Mouse (Mus musculus) left cerebral cortex, postnatal 10 days (tissue): ENCODE measurements around the gene Kxd1. TPM values are rescaled to one million over a fixed set of nuclear protein-coding genes. Genes with fewer than 3 reads are reported as not detected.

ENCODE experiments used
- DNase-seq, 2 experiments: peaks; one replicate each; pipeline ENCODE4 v3.0.0; 2021 to 2022; ENCODE audit warnings: low spot score in 2 of 2, mixed read lengths in 1 of 2; ENCODE audit errors: extremely low spot score in 1 of 2
- intact Hi-C: fragments of 180-260 bp; cut with DNase I; formaldehyde crosslinking; loops from one replicate; pipeline ENCODE4 v1.15.1; 2025
- total RNA-seq, 2 experiments: library from RNA; stranded (reverse); gene quantifications; 2 replicates each; pipeline ENCODE4 v1.2.3; 2021

The Kxd1 gene
- total RNA-seq, 2 experiments from 2014 or later = 37.5 to 41.2 TPM

DNA sequence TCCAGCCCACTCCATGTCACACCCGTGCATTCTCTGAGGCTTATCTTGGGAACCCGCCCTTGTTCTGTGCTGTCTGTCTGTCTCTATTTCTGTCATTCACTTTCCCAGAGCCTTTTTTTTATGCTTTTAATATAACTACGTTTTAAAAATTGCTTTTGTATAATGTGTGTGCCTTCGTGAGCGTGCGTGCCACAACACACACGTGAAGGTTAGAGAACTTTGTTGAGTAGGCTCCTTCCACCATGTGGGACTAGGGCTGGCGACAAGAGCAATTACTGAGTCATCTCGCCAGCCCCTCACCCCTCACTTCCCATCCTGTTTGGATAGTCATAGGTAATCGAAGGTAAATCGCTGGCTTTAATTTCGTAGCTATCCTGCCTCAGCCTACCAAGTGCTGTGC lies 25.2 kb downstream of the Kxd1 start:
- DNase-seq = no peak
- intact Hi-C loops = loop anchor here (5.0 kb wide), 1 partner anchor 85 kb away; no protein-coding TSS in a partner anchor

DNA sequence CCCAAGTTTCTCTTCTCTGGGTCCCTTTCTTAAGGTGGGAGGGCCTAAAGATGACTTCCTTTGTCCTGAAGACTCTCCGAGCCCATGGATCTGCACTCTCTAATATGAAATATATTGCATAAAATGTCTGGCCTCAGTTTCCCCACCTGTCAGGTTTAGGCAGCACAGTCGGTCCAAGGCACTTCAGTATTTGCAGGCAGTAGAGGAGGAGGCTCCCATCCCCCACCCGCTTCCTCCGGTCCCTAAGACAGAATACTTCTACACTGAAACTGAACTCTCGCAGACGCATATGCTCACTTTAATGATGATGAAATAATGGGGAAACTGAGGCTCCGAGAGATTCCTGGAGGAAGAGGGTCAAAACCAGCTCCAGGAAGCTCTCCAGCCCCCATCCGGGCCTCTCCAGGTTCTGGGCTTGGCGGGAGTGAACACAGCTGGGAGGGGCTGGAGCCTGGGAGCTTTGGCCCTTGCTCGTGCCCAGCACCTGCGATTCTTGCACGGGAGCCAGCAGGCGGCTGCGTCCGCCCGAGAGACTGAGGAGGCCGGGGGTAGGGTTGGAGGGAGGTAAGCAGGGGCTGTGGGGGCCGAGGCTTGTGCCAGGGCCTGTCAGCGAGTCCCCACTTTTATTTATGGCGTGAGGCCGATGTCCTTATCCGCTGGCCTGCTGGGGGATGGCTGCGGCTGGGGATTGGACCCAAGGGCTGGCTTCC lies 25.8 kb downstream of the Kxd1 start:
- intact Hi-C loops = loop anchor here (5.0 kb wide), 1 partner anchor 85 kb away; no protein-coding TSS in a partner anchor
- DNase-seq = no peak

DNA sequence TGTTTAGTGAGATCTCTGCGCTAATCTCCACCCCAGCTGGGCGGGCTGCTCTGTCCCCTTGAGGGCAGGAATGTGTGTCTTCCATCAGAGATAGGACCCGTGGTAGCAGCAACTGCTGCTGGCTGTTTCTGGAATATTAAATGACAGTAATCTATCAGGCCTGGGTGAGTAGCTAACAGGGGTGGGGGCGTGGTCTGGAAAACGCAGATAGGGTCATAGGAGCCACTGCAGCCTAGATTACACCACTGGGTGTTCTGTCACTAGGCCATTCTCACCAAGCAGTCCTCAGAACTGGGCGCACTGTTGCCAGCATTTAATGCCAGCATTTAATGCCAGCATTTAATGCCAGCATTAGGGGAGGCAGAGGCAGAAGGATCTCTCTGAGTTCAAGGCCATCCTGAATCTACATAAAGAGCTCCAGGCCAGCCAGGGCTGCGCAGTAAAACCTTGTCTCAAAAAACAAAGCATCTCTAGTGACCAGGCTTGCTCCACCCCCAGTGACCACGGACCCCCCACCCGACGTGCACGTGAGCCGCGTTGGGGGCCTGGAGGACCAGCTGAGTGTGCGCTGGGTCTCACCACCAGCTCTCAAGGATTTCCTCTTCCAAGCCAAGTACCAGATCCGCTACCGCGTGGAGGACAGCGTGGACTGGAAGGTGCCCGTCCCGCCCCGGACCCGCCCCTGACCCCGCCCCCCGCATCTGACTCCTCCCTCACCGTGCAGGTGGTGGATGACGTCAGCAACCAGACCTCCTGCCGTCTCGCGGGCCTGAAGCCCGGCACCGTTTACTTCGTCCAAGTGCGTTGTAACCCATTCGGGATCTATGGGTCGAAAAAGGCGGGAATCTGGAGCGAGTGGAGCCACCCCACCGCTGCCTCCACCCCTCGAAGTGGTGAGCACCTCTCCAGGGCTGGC lies 27.1 kb downstream of the Kxd1 start:
- DNase-seq = no peak
- intact Hi-C loops = loop anchor here (5.0 kb wide), 1 partner anchor 83 kb away; no protein-coding TSS in a partner anchor

- intact Hi-C loops = no loop called here
- no peak for DNase-seq
Measured at GRCm38 (mm10) chr8:70495771-70496062, 32.0 kb downstream of the Kxd1 start.

DNA sequence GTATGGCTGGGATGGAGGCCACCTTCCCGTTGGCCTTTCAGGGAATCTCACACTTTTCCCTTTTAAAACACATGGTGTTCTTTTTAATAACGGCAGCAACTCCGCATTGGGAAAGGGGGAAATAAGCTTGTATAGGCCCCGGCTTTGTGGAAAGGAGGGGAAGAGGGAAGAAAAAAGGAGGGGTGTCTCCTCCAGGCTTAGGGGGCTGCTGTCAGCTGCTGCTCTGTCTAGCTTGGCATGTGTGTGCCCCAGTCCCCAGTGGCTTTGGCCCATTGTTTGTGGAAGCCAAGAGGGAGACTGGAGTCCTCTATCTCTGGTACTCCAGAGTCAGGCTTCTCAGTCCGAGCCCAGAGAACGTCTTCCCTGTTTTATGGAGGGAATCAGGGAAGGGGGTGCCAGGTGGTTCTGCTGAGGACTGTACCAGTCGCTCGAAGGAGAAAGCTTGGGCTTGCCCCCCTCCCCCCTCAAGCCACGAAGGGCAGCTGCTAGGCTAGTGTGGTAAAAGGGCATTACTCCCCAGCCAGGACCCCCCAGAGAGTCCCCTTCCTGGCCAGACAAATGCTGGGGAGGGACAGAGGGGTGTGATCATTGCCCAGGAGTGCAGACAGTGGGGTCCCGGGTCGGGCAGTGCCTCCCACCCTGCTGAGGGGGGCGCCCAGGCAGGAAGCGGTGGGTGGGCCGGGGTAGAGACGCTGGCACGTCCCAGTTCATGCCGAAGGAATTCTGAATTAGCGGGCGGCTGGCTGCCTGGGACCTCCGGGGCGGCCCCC lies 32.6 kb downstream of the Kxd1 start:
- no peak for DNase-seq
- intact Hi-C loops = no loop called here

DNA sequence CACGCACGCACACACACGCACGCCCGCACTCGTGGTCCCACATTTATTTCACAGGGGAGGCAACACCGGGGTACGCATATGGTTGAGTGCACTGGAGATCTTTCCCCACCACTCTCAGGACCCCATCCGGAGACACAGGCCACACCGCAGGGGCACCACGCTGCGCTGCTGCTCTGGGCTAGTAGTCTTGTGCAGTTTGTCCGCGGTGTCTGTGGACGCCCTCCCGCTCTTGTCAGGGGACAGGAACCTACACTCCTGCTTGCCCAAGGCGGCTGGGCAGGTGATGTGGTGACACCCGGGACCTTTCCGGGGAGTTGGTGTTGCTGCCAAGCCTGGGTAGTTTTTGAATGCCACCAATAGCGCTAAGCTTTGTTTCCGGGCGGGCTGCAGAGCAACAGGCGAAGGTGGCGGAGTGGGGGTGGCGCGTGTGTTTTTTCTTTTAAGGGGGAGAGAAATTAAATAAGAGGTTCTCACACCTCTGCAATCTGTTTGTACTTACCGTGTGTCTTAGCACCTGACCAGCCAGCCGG lies 33.3 kb downstream of the Kxd1 start:
- no peak for DNase-seq

GRCm38 (mm10) chr8:70493692-70494415 lies 33.9 kb downstream of the Kxd1 start:
- intact Hi-C loops = no loop called here
- peak in 1 of 2 experiments; percentile 55 for DNase-seq

More for the DNA sequence above, 33.3 kb downstream of the Kxd1 start:
- intact Hi-C loops = no loop called here

DNA sequence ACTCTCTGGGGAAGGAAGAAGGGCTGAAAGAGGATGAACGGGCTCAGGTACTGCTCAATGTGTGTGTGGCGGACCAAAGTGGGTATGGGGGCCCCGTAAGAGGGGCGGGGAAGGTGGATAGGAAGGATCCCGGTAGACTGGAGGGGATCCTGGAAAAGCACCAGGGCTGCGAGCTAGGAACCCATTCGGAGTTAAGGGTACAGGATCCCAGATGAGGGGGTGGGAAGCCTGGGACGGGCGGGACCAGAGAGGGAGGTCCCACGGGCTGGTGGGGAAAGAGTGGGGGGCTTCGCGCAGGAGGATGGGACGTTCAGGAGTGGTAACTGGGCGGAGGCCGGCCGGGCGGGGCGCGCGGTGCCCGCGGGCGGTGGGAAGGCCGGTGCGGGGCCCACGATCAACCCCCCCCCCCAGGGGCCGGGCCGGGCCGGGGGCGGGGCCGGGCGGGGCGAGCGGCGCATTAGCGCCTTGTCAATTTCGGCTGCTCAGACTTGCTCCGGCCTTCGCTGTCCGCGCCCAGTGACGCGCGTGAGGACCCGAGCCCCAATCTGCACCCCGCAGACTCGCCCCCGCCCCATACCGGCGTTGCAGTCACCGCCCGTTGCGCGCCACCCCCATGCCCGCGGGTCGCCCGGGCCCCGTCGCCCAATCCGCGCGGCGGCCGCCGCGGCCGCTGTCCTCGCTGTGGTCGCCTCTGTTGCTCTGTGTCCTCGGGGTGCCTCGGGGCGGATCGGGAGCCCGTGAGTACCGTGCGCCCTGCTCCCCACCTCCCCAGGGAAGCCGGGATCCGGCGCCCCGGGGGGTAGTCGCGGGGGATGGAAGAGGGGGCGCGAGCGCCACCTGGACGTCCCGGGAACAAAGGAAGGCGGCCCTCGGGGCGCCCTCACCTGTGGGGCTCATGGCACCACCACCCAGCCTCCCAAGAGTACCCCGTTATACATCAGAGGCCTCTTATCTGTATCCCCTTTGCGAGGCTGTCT lies 34.8 kb downstream of the Kxd1 start, which contains the start of gene Crlf1:
Gene Crlf1 (plus strand): TSS at position 495 of the 977 bp plus-strand sequence.
- DNase-seq = no peak
- intact Hi-C loops = no loop called here

DNA sequence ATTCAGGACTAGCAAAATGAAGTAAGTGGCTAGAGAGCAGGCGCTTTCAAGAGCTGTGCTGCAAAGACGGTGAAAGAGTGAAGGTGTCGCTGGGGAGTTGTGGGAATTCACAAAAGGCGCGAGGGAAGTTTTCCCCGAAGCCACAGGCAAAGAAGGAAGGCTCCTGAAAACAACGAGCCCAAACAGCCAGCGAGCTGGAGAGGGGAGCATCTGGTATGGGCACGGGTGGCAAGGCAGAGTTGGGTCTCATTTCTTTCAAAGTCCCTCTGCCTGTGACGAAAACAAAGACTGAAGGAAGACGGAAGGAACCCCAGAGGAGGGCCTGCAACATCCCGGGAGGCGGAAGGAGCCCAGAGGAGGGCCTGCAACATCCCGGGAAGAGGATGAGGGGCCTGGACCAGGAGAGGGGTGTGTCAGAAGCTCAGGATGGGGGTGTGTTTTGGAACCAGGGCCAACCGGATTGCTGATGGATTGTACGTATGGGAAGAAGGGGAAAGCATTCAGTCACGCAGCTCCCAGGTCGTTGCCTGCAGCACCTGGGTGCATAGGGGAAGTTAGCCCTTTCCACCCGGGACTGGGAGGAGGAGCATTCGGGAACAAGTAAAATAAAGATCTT lies 36.8 kb downstream of the Kxd1 start:
- intact Hi-C loops = no loop called here
- DNase-seq = no peak

GRCm38 (mm10) chr8:70490061-70490879 lies 37.5 kb downstream of the Kxd1 start:
- intact Hi-C loops = no loop called here
- DNase-seq = no peak

GRCm38 (mm10) chr8:70489576-70489975 lies 38.2 kb downstream of the Kxd1 start:
- peak in 1 of 2 experiments; percentile 52 for DNase-seq
- intact Hi-C loops = no loop called here

DNA sequence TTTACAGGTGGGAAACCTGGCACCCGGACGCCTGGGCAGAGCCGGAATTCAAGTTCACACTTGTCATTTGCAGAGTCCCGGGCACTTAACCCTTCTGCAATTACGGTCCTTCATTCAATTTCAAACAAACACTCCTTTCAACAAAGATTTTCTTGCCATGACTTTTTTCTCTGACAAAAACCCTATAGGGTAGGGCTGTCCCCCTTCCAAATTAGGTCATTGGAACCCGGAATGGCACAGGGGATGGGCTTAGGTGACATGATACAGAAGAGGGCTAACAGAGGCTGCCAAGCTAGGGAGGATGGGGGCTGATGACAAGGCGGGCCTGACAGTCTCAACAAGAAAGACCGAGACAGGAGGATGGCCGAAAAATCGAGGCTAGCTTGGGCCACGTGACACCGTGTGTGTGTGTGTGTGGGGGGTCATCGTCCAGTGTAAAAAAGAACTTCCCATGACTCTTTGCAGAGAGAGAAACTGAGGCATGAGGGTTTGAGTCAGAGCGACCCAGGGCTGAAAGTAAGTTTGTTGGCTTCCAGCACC lies 38.8 kb downstream of the Kxd1 start:
- intact Hi-C loops = no loop called here
- DNase-seq = no peak

DNA sequence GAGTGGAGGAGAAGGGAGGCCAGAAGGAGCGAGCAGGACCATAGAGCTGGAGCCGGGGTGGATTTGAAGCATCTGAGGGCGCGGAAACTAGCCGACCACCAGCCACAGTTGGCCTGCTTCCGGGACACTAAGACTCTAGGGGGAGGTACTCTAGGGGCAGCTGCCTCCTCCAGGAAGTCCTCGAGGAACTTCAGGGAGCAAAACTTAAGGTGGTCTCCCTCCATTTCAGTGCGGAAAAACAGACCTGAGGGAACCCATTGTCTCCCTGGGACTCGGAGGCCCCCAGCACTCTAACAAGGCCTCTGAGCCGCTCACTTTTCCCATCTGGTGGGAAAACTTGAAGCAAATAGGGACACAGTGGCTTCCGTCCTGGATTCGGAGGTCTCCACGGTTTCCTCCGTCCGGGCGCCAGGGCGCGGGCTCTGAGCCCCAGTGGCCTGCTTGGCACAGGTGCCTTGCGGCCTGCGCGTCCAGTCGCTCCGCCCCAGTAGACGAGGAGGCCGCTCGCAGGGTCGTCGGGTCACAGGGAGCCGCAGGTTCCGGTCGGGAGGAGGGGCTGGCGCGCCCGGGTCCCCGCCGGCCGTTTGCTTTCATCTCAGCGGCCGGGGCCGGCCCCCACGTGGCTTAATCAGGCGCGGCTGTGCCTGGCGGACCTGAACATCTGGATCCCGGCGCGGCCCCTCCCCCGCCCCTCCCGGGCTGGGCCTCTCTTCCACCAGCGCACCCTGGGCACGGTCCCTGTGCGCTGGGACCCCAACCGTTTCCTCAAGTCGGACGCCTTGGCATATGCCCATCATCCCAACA lies 39.6 kb downstream of the Kxd1 start:
- intact Hi-C loops = no loop called here

DNA sequence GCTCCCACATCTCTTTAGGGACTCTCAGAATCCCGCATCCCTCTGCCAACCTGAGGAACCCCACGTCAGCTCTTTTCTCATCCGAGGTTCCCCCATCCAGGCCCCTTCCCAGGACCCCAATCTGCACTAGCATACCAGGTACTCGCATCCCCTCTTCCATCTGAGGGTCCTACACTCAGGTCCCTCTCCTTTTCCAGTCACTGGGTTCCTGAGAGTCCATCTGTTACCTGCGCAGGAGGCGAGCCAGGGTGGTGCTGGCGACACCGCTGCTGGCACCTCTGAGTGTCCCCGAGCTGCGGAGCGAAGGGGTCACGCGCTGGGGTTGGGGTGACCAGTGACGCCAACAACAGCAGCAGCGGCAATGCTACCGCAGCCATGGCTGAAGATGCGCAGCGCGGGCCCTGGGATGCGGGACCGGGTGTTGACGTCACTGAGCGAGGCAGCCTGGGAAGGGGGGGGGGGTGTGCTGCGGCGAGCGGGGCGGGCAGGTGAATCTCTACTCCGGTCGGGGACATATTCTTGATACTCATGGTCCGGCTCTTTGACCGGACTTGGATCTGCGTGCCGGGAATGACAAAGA lies 40.7 kb downstream of the Kxd1 start, which contains the start of gene Tmem59l:
Gene Tmem59l (minus strand): TSS at position 418 of the 580 bp plus-strand sequence.
- DNase-seq = peak in 1 of 2 experiments; percentile 69

More for the DNA sequence above, 39.6 kb downstream of the Kxd1 start:
- peak in 1 of 2 experiments; percentile 72 for DNase-seq

More for the DNA sequence above, 40.7 kb downstream of the Kxd1 start, which contains the start of gene Tmem59l:
- intact Hi-C loops = no loop called here
